Mouse (Mus musculus) right cerebral cortex, adult 2 months (tissue): ENCODE measurements around the gene Pofut1.

Experiments
- DNase-seq, 2 experiments: peaks; one replicate each; pipeline ENCODE4 v3.0.0; 2021 to 2022; ENCODE audit warnings: low spot score in 2 of 2

Pofut1 gene

DNA sequence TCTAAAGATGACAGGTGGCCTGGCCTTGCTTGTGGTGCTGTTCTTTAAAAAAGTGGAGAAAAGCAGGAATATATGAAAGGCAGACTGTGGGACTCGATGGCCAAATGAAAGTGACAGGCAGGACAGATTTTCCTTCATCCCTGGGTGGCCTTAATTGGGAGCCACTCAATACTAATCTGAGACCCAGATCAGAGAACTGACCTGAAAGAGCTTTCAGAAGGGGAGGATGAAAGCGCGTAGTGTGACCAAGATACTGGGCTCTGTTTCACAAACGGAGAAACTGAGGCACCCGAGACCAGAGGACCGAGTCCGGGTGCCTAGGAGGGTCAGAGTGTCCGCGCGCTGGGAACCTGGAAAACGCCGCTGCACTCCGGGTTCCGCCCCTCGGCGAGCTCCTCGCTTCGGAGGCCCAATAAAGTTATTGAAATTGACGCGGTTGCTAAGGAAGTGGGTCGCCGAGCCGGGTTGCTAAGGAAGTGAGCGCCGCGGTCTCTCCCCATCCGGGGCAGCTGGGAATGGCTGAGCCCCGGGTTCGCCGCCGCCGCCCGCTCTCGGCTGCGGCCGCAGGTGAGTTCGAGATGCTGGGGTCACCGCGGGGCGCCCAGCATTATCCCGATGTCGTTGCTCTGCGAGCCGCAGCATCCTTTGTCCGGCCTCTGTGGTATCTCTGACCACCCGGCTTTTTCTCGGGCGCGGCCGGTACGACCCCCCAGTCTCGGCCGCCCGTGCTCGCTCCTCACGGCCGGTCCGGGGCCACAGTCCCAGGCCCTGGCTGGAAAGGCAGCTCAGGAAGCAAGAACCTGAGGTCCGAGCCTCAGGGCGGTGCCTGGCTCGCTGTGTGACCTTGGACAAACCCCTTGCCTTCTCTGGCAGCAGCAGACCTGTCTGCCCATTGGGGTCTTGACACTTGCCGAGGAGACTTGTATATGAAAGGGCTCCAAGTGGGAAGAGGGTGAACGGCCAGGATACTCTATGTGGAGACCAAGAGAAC lies 49.9 kb downstream of the Pofut1 start, which contains the start of gene Kif3b:
TSS of gene Kif3b (plus strand) at position 476 of the 991 bp plus-strand sequence.
- peak; percentile 88 to 89 for DNase-seq

DNA sequence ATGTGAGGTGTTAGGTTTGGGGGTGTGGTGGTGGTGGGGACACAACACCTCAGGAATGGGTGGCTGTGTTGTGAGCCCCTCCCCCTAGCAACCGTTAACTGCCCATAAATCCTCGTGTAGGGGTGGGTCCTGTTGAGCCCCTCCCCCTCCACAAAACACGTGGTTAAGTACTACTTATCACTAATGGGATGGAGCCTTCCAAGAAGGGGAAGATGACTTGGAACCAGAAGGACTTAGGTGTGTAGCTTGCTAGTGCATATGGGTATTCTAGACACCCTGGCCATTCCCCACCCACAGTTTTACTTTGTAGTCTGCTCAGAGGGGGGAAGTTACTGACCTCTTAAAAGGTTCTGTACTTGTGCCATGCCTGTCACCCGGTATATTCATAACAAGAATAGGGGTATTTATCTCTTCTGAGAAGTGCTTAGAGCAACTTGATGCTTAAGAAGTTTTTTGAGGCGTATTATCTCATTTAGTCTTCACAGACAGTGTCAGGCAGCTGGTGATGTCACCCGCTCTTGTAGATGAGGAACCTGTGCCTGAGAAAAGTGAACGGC lies 51.0 kb downstream of the Pofut1 start:
- no peak for DNase-seq

DNA sequence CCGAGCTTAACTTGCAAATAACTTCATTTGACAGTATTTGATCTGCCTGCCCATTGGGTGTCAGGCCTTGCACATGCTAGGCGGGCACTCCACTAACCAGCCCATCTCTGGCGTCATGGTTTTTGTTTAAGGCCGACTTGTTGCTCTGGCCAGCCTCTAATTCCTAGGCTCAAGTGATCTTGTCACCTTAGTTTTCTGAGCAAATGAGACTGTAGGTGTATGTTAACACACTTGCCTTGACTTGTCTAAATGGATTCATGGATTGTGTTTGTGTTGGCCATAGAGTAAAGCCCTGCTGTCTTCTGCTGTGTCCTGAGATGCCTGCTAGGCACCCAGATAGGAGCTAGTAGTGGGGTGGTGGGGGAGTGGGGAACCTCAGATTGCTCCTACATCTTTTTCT lies 53.9 kb downstream of the Pofut1 start:
- DNase-seq, result no peak

DNA sequence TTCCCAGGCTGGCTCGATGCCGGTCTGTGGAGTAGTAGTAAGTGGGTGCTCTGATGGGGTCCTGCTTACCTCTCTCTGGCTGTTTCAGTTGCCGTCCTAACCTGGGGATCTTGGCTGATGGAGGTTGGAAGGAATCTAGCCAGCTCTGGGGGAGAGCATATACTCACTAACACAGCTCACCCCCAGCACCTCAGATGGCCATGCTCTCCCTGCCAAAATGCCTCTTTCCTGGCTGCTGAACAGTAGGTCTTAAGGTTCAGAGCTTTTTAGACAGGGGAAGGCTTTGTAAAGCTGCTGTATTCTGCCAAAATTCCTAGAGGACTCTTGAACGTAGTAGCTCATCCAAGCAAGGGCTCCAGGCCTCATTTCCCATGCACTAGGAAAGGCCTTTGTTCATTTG lies 56.4 kb downstream of the Pofut1 start:
- no peak for DNase-seq

DNA sequence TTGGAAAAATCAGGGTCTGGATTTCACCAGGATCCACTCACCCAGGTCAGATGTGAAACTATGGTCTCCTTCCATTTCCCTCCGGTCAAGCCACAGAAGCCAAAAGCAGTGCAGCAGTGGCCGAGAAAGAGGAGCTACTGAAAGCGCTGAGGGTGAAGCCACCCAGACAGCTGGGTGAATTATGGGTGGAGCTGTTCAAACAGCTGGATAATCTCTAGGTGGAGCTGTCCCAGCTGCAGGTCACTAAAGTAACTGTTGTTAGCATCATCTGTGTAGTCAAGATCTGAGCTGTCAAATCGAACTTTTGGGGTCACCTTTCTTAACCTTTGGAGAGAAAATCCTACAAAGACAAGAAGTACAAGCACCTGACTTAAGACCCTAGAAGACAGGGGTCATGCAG lies 57.1 kb downstream of the Pofut1 start:
- no peak for DNase-seq

DNA sequence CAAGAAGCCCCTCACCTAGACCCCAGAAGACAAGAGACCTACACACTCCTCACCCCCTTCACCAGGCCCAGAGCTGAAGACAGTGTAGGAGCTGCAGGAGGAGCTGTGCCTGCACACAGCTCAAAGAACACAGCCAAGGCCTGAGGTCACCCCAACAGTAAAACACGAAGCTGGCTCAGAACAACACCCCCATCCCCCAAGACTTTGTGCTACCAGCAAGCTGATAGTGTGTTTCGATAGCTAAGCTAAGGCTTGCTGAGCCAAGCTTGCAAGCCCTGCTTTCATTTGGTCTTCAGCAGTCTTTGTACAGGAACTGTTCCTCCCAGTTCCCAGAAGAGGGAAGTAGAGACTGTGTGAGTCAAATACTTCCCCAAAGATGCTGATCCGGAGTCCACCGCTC lies 57.5 kb downstream of the Pofut1 start:
- peak in 1 of 2 experiments; percentile 16 for DNase-seq

DNA sequence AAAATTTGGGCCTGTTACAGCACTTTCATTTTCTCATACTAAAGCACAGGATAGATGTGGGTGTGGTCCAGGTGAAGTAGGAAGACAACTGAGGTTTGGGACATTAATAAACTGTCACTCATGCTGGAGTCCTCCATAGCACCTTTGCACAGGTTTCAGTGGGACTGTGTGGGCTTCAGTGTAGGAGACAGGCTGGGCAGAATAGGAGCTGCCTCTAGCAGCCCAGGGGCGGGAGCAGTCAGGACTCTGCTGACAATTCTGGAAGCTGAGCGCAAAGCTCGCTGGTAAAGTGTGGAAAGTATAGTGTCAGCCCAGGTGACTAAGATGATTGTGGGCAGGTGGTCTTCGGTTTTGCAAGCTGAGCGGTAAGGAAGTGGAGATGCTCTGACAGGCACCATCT lies 59.8 kb downstream of the Pofut1 start:
- peak; percentile 13 to 25 for DNase-seq

DNA sequence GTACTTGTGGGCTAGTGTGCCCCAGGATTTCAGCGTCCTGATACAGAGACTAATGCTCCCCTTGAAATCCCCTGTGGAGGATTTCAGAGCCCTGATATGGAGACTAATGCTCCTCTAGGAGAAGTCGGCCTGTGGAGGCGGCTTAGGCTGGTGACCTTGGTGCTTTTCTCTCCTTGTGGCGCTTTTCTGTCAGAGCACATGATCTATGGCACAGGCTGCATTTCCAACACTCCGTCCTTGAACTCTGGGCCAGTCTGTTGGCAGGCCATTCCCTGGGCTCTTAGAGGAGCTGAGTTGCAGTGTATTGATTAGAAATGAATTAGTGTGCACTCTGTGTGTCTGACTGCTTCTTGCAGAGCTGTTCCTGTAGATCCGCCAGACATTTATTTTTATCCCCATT lies 63.9 kb downstream of the Pofut1 start:
- no peak for DNase-seq

DNA sequence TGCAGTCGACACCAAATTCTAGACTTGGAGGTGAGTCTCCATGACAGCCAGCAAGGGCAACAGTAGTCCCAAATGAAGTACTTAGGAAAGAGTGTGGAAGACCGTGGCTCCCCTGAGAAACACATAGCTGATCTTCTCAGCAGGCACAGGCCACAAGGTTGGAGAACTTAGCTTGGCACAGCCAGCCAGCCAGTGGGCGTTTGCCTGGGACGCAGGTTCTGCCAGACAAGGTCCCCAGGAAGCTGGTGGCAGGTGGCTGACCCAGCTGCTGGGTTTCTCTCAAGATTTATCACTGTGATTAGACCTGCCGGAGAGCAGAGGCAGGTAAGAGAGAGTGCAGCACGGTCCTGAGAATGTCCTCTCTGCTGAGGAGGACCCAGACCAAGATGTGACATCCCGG lies 67.3 kb downstream of the Pofut1 start:
- no peak for DNase-seq

DNA sequence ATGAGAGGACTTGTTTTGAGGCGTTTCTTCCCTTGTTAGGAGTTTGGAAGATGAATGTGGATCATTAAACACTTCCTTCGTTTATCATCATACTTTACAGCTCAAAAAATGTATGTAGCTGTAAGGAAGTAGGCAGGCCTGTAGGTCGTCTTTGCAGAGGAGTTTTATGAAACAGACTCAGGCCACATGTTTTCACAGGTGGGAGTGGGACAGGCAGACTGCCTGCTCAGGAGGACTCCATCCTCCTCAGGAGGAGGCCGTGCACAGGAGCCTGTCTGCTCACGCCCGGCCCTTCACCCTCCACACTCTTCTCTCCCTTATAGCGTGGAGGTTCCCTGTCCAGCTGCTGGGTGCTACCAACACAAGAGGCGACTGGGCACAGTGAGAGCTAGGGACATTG lies 67.8 kb downstream of the Pofut1 start:
- peak in 1 of 2 experiments; percentile 12 for DNase-seq

DNA sequence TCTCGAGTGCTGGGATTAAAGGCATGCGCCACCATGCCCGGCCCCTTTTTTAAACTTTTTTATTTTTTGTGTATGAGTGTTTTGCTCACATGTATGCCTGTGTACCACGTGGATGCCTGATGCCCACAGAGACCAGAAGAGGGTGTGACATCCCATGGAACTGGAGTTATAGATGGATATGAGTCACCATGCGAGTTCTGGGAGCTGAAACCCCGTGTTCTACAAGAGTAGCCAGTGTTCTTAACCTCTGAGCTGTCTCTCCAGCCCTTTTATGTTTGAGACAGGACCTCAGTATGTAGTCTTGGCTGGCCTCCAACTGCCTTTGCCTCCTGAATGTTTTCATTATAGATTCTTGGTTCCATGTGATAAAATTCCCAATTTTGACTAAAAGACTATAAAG lies 68.9 kb downstream of the Pofut1 start:
- no peak for DNase-seq

DNA sequence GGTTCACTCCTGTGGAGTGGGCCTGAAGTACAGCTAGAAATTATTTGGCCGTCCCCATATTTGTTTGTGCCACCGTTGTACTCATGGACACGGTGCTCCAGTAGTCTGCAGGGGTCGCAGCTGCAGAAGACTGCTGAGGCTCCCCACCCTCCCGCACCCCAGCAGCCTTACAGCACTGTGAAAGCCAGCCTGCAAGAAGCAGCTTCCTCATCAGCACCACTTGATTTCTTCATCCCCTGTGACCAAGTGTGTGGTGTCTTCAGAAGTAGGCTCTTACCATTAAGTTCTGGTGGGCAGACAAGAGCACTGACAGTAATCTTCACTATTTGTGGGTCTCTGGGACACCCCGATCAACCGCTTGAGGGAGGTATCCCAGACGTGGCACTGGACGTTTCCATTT lies 71.6 kb downstream of the Pofut1 start:
- DNase-seq, result no peak

DNA sequence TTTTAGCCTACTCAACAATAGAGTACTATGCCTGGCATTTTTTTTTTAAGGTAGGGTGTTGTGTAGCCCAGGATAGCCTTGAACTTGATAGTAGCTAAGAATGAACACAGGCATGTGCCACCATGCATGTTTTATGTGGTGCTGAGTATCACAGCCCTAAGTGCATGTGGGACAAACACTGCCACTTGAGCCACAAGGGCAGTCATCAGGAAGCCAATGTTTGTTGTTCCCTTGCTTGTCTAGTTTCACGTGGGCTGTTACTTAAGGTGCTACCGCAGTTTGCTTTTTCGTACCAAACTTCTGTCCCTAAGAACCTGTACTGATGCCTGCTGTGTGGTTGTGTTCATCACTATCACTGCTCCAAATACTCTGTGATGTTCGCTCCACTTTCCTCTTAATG lies 77.1 kb downstream of the Pofut1 start:
- DNase-seq, result no peak

DNA sequence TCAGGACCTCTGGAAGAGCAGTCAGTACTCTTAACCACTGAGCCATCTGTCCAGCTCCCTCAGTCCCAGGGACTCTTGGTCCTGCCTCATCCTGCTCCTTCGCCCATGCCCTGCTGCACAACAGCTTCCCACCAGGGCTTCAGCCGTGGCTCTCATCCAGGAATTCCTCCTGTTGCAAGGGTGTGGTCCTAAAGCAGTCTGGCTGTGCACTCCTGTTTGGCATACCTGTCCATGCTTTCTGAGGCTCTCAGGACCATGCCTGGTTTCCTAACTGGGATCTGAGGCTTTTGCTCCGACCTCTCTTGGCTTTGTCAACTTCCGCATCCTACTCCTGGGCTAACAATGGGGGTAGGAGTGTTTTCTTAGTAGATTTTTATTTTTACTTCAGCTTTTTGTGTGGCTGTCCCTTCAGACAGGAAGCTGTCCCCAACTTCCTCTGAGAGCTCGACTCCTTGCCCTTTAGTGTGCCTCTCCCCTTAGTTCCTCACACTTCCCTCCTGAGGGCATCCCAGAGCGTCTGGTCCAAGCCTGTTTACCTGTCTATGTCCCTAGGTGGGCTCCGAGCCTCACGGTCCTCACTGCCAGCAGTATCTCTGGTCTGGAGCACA lies 77.8 kb downstream of the Pofut1 start:
- DNase-seq, result no peak
